Mouse (Mus musculus): ENCODE measurements around the gene Slx4ip. TPM values are rescaled to one million over a fixed set of nuclear protein-coding genes. Genes with fewer than 3 reads are reported as not detected.

Gene Slx4ip
- polyA plus RNA-seq, 1 experiment = 2.1 TPM

GRCm38 (mm10) chr2:137092523-137093297 lies 201.7 kb downstream of the Slx4ip start:
- Histone ChIP-seq H3K36me3 (ENCODE audit: control insufficient read depth, insufficient read depth, low read length) (no peaks in the 10 kb centered on the region), H3K4me3 (ENCODE audit: control insufficient read depth, low read depth, low read length) (no peak overlapping the region), H3K4me1 (ENCODE audit: control insufficient read depth, insufficient read depth, low read length) (no peaks in the 10 kb centered on the region), H3K27me3 (ENCODE audit: control insufficient read depth, insufficient read depth, low read length) (no peaks in the 10 kb centered on the region), H3K27ac (ENCODE audit: control insufficient read depth, insufficient read depth, low read depth, low read length) (no peak overlapping the region)
- TF ChIP-seq CTCF (IDR thresholded peaks at IDR 0.05; ENCODE audit: control insufficient read depth, insufficient read depth, insufficient replicate concordance, low read depth, low read length) (no peak), POLR2A (IDR thresholded peaks at IDR 0.05; ENCODE audit: control insufficient read depth, low read depth, low read length) (no peak)

DNA sequence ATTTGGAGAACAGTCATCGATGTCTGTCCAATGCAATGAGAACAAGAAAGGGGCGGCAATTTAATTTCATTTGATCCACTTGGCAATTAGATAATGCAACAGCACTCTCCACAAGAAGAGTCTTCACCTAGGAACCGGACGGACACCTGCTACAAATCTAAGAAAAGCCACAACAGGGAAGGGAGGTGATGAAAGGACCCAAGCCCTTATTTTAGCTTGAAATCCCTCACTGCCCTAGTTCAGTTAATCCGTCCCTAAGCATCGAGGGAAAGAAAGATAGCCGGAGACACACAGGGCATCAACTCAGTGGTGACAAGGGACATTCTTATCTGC lies 202.2 kb downstream of the Slx4ip start:
- H3K4me3 ChIP-seq (ENCODE audit: control insufficient read depth, low read depth, low read length) = no peak overlapping the region

DNA sequence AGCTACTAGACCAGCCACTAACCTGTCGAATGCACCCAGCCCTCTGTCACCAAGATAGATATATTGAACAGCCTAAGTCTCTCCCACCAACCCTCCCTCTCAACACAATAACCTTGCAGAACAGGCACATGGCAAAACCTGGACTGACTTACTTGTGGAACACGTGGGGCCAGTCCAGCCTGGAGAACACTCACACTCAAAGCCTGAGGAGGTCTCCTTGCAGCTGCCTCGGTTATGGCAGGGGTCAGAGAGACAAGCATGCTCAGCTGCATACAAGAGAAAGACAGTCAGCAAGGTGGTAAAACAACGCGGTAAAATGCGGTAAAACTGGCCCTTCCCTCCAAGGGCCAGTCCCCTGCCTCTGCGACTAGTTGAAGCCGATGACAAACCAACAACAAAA lies 203.3 kb downstream of the Slx4ip start:
- Histone ChIP-seq H3K4me1 (ENCODE audit: control insufficient read depth, insufficient read depth, low read length) (no peaks in the 10 kb centered on the region), H3K4me3 (ENCODE audit: control insufficient read depth, low read depth, low read length) (peak overlapping the region; percentile 53), H3K27ac (ENCODE audit: control insufficient read depth, insufficient read depth, low read depth, low read length) (no peak overlapping the region), H3K27me3 (ENCODE audit: control insufficient read depth, insufficient read depth, low read length) (no peaks in the 10 kb centered on the region), H3K36me3 (ENCODE audit: control insufficient read depth, insufficient read depth, low read length) (no peaks in the 10 kb centered on the region)
- TF ChIP-seq POLR2A (IDR thresholded peaks at IDR 0.05; ENCODE audit: control insufficient read depth, low read depth, low read length) = no peak
- TF ChIP-seq CTCF (IDR thresholded peaks at IDR 0.05; ENCODE audit: control insufficient read depth, insufficient read depth, insufficient replicate concordance, low read depth, low read length) = no peak

More for the DNA sequence above, 202.2 kb downstream of the Slx4ip start:
- Histone ChIP-seq H3K4me1 (ENCODE audit: control insufficient read depth, insufficient read depth, low read length) (no peaks in the 10 kb centered on the region), H3K27me3 (ENCODE audit: control insufficient read depth, insufficient read depth, low read length) (no peaks in the 10 kb centered on the region), H3K36me3 (ENCODE audit: control insufficient read depth, insufficient read depth, low read length) (no peaks in the 10 kb centered on the region), H3K27ac (ENCODE audit: control insufficient read depth, insufficient read depth, low read depth, low read length) (no peak overlapping the region)
- TF ChIP-seq POLR2A (IDR thresholded peaks at IDR 0.05; ENCODE audit: control insufficient read depth, low read depth, low read length) = no peak
- TF ChIP-seq CTCF (IDR thresholded peaks at IDR 0.05; ENCODE audit: control insufficient read depth, insufficient read depth, insufficient replicate concordance, low read depth, low read length) = no peak

DNA sequence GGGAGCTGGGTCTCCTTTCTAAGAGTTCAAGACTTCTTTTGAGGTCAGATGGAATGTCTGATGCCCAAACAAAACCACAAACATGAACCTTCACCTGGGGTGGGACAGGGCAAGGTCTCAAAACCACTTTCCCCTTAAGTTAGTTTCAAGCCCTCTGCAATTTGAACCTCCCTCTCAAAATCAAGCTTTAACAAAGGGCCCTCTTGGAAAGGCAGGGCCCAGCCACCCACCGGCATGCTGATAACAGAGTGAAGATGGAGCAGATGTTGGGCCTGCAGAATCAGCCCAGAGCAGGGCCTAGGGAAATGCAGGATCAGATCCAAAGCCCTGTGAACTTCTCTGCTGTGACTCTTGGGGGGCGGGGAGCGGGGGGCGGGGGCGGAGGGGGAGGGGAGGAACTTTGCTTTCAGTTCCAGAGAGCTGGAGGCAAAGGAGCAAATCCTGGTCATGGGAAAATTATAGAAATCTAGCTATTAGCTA lies 206.0 kb downstream of the Slx4ip start:
- no peaks in the 10 kb centered on the region for H3K4me1 ChIP-seq (ENCODE audit: control insufficient read depth, insufficient read depth, low read length)

DNA sequence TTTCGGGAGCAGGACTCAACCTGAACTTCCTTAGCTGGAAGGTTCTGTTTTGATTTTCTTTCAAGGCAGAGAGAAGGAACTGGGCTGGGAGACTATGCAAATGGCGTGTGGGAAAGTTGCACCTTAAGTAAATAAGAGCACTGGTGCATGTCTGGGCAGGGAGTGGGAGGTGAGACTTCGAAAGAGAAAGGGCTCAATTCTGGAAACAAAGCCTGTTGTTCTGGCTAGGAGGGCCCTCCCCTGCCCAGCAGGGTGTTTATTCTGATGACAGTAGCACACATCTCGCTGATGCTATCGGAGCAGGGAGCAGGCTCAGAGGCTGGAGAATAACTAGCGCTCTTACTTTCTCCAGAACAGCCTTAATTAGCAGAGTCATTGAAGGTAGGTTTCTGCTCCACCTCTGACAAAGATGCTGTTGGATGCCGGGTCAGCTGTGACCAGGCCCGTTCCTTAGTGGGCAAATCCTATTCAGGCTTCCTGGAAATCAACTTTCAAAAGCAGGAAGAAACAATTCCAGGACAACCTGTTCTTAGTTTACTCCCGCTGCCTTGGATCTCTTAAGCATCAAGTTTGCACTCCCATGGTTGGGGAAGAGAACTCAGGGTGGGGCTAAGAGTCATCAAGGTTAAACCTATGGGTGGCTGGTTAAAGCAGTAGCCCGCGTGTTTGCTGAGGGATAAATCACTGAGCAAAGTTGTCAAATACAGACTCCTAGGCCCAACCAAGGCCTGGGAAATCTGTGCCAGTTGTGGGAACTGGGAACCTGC lies 207.4 kb downstream of the Slx4ip start:
- Histone ChIP-seq H3K4me1 (ENCODE audit: control insufficient read depth, insufficient read depth, low read length) (no peaks in the 10 kb centered on the region), H3K36me3 (ENCODE audit: control insufficient read depth, insufficient read depth, low read length) (no peaks in the 10 kb centered on the region), H3K4me3 (ENCODE audit: control insufficient read depth, low read depth, low read length) (no peak overlapping the region), H3K27ac (ENCODE audit: control insufficient read depth, insufficient read depth, low read depth, low read length) (no peak overlapping the region), H3K27me3 (ENCODE audit: control insufficient read depth, insufficient read depth, low read length) (no peaks in the 10 kb centered on the region)
- TF ChIP-seq POLR2A (IDR thresholded peaks at IDR 0.05; ENCODE audit: control insufficient read depth, low read depth, low read length) (no peak), CTCF (IDR thresholded peaks at IDR 0.05; ENCODE audit: control insufficient read depth, insufficient read depth, insufficient replicate concordance, low read depth, low read length) (no peak)

More for the DNA sequence above, 206.0 kb downstream of the Slx4ip start:
- Histone ChIP-seq H3K4me3 (ENCODE audit: control insufficient read depth, low read depth, low read length) (no peak overlapping the region; the same call in 1 of the 2 replicates), H3K36me3 (ENCODE audit: control insufficient read depth, insufficient read depth, low read length) (no peaks in the 10 kb centered on the region), H3K27me3 (ENCODE audit: control insufficient read depth, insufficient read depth, low read length) (no peaks in the 10 kb centered on the region), H3K27ac (ENCODE audit: control insufficient read depth, insufficient read depth, low read depth, low read length) (no peak overlapping the region)
- TF ChIP-seq CTCF (IDR thresholded peaks at IDR 0.05; ENCODE audit: control insufficient read depth, insufficient read depth, insufficient replicate concordance, low read depth, low read length) (no peak), POLR2A (IDR thresholded peaks at IDR 0.05; ENCODE audit: control insufficient read depth, low read depth, low read length) (no peak)

DNA sequence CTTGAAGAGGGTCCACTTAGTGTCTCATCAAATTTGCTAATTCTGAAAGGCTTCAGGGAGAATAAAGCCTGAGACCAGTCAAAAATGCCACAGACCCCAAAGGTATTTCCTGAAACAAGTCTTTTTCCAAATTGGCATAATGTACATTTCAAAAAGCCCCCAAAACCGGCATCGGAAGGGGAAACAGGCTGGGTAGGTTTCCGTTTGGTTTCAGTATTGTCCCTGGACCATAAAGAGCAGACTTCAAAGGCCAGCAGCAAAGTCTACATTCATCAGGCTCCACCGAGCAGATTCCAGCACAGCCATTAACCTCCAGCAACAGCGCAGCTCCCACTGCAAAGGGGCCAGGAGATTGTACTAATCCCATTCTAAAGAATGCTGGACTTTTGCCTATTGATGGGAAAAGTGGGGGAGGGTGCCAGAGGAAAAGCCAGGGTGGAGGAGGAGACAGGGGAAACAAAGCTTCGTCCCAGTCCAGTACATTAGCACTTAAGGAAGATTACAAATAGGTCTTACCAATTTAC lies 208.3 kb downstream of the Slx4ip start:
- H3K4me3 ChIP-seq (ENCODE audit: control insufficient read depth, low read depth, low read length) = no peak overlapping the region
- H3K36me3 ChIP-seq (ENCODE audit: control insufficient read depth, insufficient read depth, low read length) = no peaks in the 10 kb centered on the region
- H3K27me3 ChIP-seq (ENCODE audit: control insufficient read depth, insufficient read depth, low read length) = no peaks in the 10 kb centered on the region
- TF ChIP-seq CTCF (IDR thresholded peaks at IDR 0.05; ENCODE audit: control insufficient read depth, insufficient read depth, insufficient replicate concordance, low read depth, low read length) = no peak
- TF ChIP-seq POLR2A (IDR thresholded peaks at IDR 0.05; ENCODE audit: control insufficient read depth, low read depth, low read length) = no peak
- no peak overlapping the region for H3K27ac ChIP-seq (ENCODE audit: control insufficient read depth, insufficient read depth, low read depth, low read length)
- H3K4me1 ChIP-seq (ENCODE audit: control insufficient read depth, insufficient read depth, low read length) = no peaks in the 10 kb centered on the region

DNA sequence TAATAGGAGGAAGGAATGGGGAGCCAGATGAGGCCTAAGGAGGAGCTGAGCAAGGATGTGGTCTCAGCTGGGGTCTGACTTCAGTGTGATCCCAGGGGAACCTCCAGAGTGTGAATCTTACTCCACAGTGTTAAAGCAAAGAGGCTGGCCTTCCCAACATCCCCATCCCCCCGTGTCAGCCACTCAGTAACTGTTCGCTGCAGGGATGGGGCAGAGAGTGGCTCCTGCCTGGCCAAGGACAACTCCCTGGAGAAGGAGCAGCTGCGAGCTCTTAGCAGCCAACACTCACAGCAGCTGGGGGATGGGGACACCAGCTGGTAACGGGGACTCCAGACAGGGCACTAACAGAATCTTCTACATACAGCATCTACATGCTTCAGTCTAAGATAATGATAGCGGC lies 210.1 kb downstream of the Slx4ip start:
- Histone ChIP-seq H3K4me3 (ENCODE audit: control insufficient read depth, low read depth, low read length) (no peak overlapping the region), H3K4me1 (ENCODE audit: control insufficient read depth, insufficient read depth, low read length) (no peaks in the 10 kb centered on the region; the same call in 1 of the 2 replicates), H3K36me3 (ENCODE audit: control insufficient read depth, insufficient read depth, low read length) (no peaks in the 10 kb centered on the region), H3K27me3 (ENCODE audit: control insufficient read depth, insufficient read depth, low read length) (no peaks in the 10 kb centered on the region), H3K27ac (ENCODE audit: control insufficient read depth, insufficient read depth, low read depth, low read length) (no peak overlapping the region)
- TF ChIP-seq POLR2A (IDR thresholded peaks at IDR 0.05; ENCODE audit: control insufficient read depth, low read depth, low read length) = no peak
- TF ChIP-seq CTCF (IDR thresholded peaks at IDR 0.05; ENCODE audit: control insufficient read depth, insufficient read depth, insufficient replicate concordance, low read depth, low read length) = no peak

All from testis, adult 2 months (tissue).